Mouse (Mus musculus) CH12.LX (cell line): ENCODE measurements at regions not wholly inside any gene's neighbourhood (a gene's known extent, or its start where the extent isn't known, plus 50 kb on each side); places are given as distances from the start of the nearest gene placed in this dataset.
A peak's percentile ranks its signal among the peaks of the same experiment; 100 is the strongest.

Experiments used
- DNase-seq: peaks from one replicate; pipeline ENCODE4 v3.0.0-alpha.2; 2013; ENCODE audit errors: extremely low read depth
- H3K27ac ChIP-seq: 2 replicates; pipeline ENCODE4 v1.5.1; 2012; ENCODE audit warnings: low read depth, mild to moderate bottlenecking, control low read depth, moderate library complexity; ENCODE audit not compliant: insufficient read depth
- H3K27me3 ChIP-seq: replicated peaks from 2 replicates; pipeline ENCODE3; 2012; ENCODE audit warnings: inconsistent platforms
- H3K36me3 ChIP-seq, 2 experiments: replicated peaks in 1 of 2; 2 replicates each; pipeline versions ENCODE3 to v1.6.1; 2012; ENCODE audit warnings: inconsistent platforms in 1 of 2, low read length in 1 of 2, mild to moderate bottlenecking in 1 of 2, mixed read lengths in 1 of 2, moderate library complexity in 1 of 2; ENCODE audit not compliant: control insufficient read depth in 1 of 2, insufficient read depth in 1 of 2
- H3K4me1 ChIP-seq, 2 experiments: 2 replicates each; pipeline ENCODE4 v1.6.1; 2012; ENCODE audit warnings: inconsistent platforms in 1 of 2, moderate library complexity in 1 of 2; ENCODE audit not compliant: insufficient read depth in 2 of 2, control insufficient read depth in 1 of 2
- H3K4me2 ChIP-seq: 2 replicates; pipeline ENCODE4 v1.6.1; 2012; ENCODE audit warnings: low read depth, mild to moderate bottlenecking, control low read depth; ENCODE audit not compliant: poor library complexity, insufficient read depth, severe bottlenecking
- H3K4me3 ChIP-seq, 3 experiments: fragments of 150-350 bp in 1 of 3; sonication (generic) in 1 of 3; replicated peaks in 1 of 3; 2 replicates each; pipeline versions ENCODE3 to v1.5.1; 2011 to 2012; ENCODE audit warnings: low read depth in 2 of 3, low read length in 2 of 3, mild to moderate bottlenecking in 2 of 3, moderate library complexity in 2 of 3, control low read depth in 1 of 3, improper control_type of control experiment in 1 of 3, inconsistent platforms in 1 of 3, mixed read lengths in 1 of 3; ENCODE audit not compliant: poor library complexity in 1 of 3
- H3K79me2 ChIP-seq: replicated peaks from 2 replicates; pipeline ENCODE4 v1.6.1; 2012; ENCODE audit warnings: mild to moderate bottlenecking, moderate library complexity; ENCODE audit not compliant: control insufficient read depth, poor library complexity, insufficient read depth, severe bottlenecking; ENCODE audit errors: extremely low read depth
- H3K9ac ChIP-seq: 2 replicates; pipeline ENCODE4 v1.6.1; 2012; ENCODE audit warnings: low read depth, mild to moderate bottlenecking, control low read depth, moderate library complexity; ENCODE audit not compliant: insufficient read depth
- H3K9me3 ChIP-seq: replicated peaks from 2 replicates; pipeline ENCODE3; 2012; ENCODE audit warnings: low read length, inconsistent platforms, mixed read lengths
- BHLHE40 ChIP-seq: IDR thresholded peaks from 2 replicates; pipeline ENCODE4 v1.6.1; 2011; ENCODE audit warnings: mild to moderate bottlenecking, low read depth, low read length, improper control_type of control experiment
- CHD1 ChIP-seq: IDR thresholded peaks from 2 replicates; pipeline ENCODE4 v1.6.1; 2012; ENCODE audit warnings: low read depth, low read length, improper control_type of control experiment, inconsistent platforms
- CHD2 ChIP-seq: IDR thresholded peaks from 2 replicates; pipeline ENCODE4 v1.6.1; 2011; ENCODE audit warnings: low read length, improper control_type of control experiment
- CTCF ChIP-seq, 2 experiments: IDR thresholded peaks in 1 of 2; conservative IDR thresholded peaks in 1 of 2; 2 replicates each; pipeline ENCODE4 v1.5.1; 2011 to 2012; ENCODE audit warnings: low read depth in 2 of 2, low read length in 2 of 2, improper control_type of control experiment in 1 of 2, inconsistent platforms in 1 of 2, mild to moderate bottlenecking in 1 of 2, moderate library complexity in 1 of 2
- E2F4 ChIP-seq: IDR thresholded peaks from 2 replicates; pipeline ENCODE4 v1.6.1; 2011; ENCODE audit warnings: low read depth, low read length, improper control_type of control experiment; ENCODE audit not compliant: insufficient replicate concordance
- ELF1 ChIP-seq: IDR thresholded peaks from 2 replicates; pipeline ENCODE4 v1.6.1; 2014; ENCODE audit warnings: low read depth, mild to moderate bottlenecking, inconsistent platforms, low read length, improper control_type of control experiment
- EP300 ChIP-seq: IDR thresholded peaks from 2 replicates; pipeline ENCODE4 v1.6.1; 2011; ENCODE audit warnings: low read length, improper control_type of control experiment
- ETS1 ChIP-seq: conservative IDR thresholded peaks from 2 replicates; pipeline ENCODE4 v1.6.1; 2012; ENCODE audit warnings: low read depth, mild to moderate bottlenecking, inconsistent platforms, low read length, improper control_type of control experiment, moderate library complexity
- GABPA ChIP-seq: IDR thresholded peaks from 2 replicates; pipeline ENCODE4 v1.6.1; 2012; ENCODE audit warnings: low read depth, low read length, improper control_type of control experiment, inconsistent platforms; ENCODE audit not compliant: insufficient replicate concordance
- HCFC1 ChIP-seq: IDR thresholded peaks from 2 replicates; pipeline ENCODE4 v1.6.1; 2012; ENCODE audit warnings: low read depth, mild to moderate bottlenecking, inconsistent platforms, low read length, improper control_type of control experiment
- IRF4 ChIP-seq: IDR thresholded peaks from 2 replicates; pipeline ENCODE4 v1.6.1; 2014; ENCODE audit warnings: low read depth, mild to moderate bottlenecking, inconsistent platforms, low read length, improper control_type of control experiment
- JUN ChIP-seq: IDR thresholded peaks from 2 replicates; pipeline ENCODE4 v1.6.1; 2011; ENCODE audit warnings: low read depth, mild to moderate bottlenecking, low read length, improper control_type of control experiment, moderate library complexity; ENCODE audit not compliant: insufficient read depth
- JUND ChIP-seq: conservative IDR thresholded peaks from 2 replicates; pipeline ENCODE4 v1.6.1; 2011; ENCODE audit warnings: low read depth, low read length, improper control_type of control experiment
- KAT2A ChIP-seq: IDR thresholded peaks from 2 replicates; pipeline ENCODE4 v1.6.1; 2012; ENCODE audit warnings: low read length, improper control_type of control experiment, inconsistent platforms; ENCODE audit not compliant: insufficient replicate concordance
- MAFK ChIP-seq: IDR thresholded peaks from 2 replicates; pipeline ENCODE4 v1.6.1; 2011; ENCODE audit warnings: low read length, improper control_type of control experiment; ENCODE audit not compliant: insufficient replicate concordance
- MAX ChIP-seq: IDR thresholded peaks from 2 replicates; pipeline ENCODE4 v1.6.1; 2011; ENCODE audit warnings: low read length, improper control_type of control experiment
- MAZ ChIP-seq: IDR thresholded peaks from 2 replicates; pipeline ENCODE4 v1.6.1; 2012; ENCODE audit warnings: low read depth, mild to moderate bottlenecking, inconsistent platforms, low read length, improper control_type of control experiment, moderate library complexity
- MEF2A ChIP-seq: IDR thresholded peaks from 2 replicates; pipeline ENCODE4 v1.6.1; 2014; ENCODE audit warnings: low read depth, mild to moderate bottlenecking, inconsistent platforms, low read length, improper control_type of control experiment, borderline replicate concordance
- MXI1 ChIP-seq: IDR thresholded peaks from 2 replicates; pipeline ENCODE4 v1.6.1; 2011; ENCODE audit warnings: mild to moderate bottlenecking, low read depth, low read length, improper control_type of control experiment
- MYC ChIP-seq: IDR thresholded peaks from 2 replicates; pipeline ENCODE4 v1.6.1; 2011; ENCODE audit warnings: low read depth, mild to moderate bottlenecking, improper control_type of control experiment, low read length
- NELFE ChIP-seq: IDR thresholded peaks from 2 replicates; pipeline ENCODE4 v1.6.1; 2011; ENCODE audit warnings: low read depth, low read length, improper control_type of control experiment
- NRF1 ChIP-seq: IDR thresholded peaks from 2 replicates; pipeline ENCODE4 v1.6.1; 2014; ENCODE audit warnings: low read depth, mild to moderate bottlenecking, inconsistent platforms, low read length, improper control_type of control experiment, moderate library complexity
- PAX5 ChIP-seq: IDR thresholded peaks from 2 replicates; pipeline ENCODE4 v1.6.1; 2012; ENCODE audit warnings: low read length, inconsistent platforms, mixed read lengths
- POLR2A ChIP-seq: IDR thresholded peaks from 2 replicates; pipeline ENCODE4 v1.6.1; 2011; ENCODE audit warnings: low read depth, mild to moderate bottlenecking, improper control_type of control experiment, low read length
- POLR2AphosphoS2 ChIP-seq: IDR thresholded peaks from 2 replicates; pipeline ENCODE4 v1.6.1; 2011; ENCODE audit warnings: low read depth, low read length, improper control_type of control experiment
- RAD21 ChIP-seq: IDR thresholded peaks from 2 replicates; pipeline ENCODE4 v1.6.1; 2011; ENCODE audit warnings: low read depth, mild to moderate bottlenecking, low read length, improper control_type of control experiment, moderate library complexity
- RCOR1 ChIP-seq: conservative IDR thresholded peaks from 2 replicates; pipeline ENCODE4 v1.6.1; 2012; ENCODE audit warnings: low read depth, mild to moderate bottlenecking, inconsistent platforms, low read length, improper control_type of control experiment
- SIN3A ChIP-seq: IDR thresholded peaks from 2 replicates; pipeline ENCODE4 v1.6.1; 2012; ENCODE audit warnings: low read length, improper control_type of control experiment, inconsistent platforms
- SMC3 ChIP-seq: IDR thresholded peaks from 2 replicates; pipeline ENCODE4 v1.6.1; 2011; ENCODE audit warnings: low read depth, low read length, improper control_type of control experiment
- TBP ChIP-seq: conservative IDR thresholded peaks from 2 replicates; pipeline ENCODE4 v1.6.1; 2011; ENCODE audit warnings: low read depth, low read length, improper control_type of control experiment
- TCF12 ChIP-seq: IDR thresholded peaks from 2 replicates; pipeline ENCODE4 v1.6.1; 2014; ENCODE audit warnings: low read depth, mild to moderate bottlenecking, inconsistent platforms, low read length, improper control_type of control experiment
- UBTF ChIP-seq: IDR thresholded peaks from 2 replicates; pipeline ENCODE4 v1.6.1; 2012; ENCODE audit warnings: low read depth, mild to moderate bottlenecking, inconsistent platforms, low read length, improper control_type of control experiment, moderate library complexity
- USF1 ChIP-seq: IDR thresholded peaks from 2 replicates; pipeline ENCODE4 v1.6.1; 2014; ENCODE audit warnings: low read depth, mild to moderate bottlenecking, inconsistent platforms, low read length, improper control_type of control experiment
- USF2 ChIP-seq: conservative IDR thresholded peaks from 2 replicates; pipeline ENCODE4 v1.6.1; 2011; ENCODE audit warnings: low read depth, low read length, improper control_type of control experiment
- ZC3H11A ChIP-seq: IDR thresholded peaks from 2 replicates; pipeline ENCODE4 v1.6.1; 2012; ENCODE audit warnings: low read depth, mild to moderate bottlenecking, inconsistent platforms, low read length, improper control_type of control experiment
- ZKSCAN1 ChIP-seq: IDR thresholded peaks from 2 replicates; pipeline ENCODE4 v1.6.1; 2012; ENCODE audit warnings: low read depth, inconsistent platforms, low read length, improper control_type of control experiment, borderline replicate concordance
- ZMIZ1 ChIP-seq: IDR thresholded peaks from 2 replicates; pipeline ENCODE4 v1.6.1; 2012; ENCODE audit warnings: low read depth, mild to moderate bottlenecking, inconsistent platforms, low read length, improper control_type of control experiment
- ZNF384 ChIP-seq: IDR thresholded peaks from 2 replicates; pipeline ENCODE4 v1.6.1; 2012; ENCODE audit warnings: low read depth, low read length, improper control_type of control experiment, inconsistent platforms
- dilution Hi-C: fragments of 300-500 bp; cut with MboI; formaldehyde crosslinking; loops from 2 replicates; pipeline ENCODE4 v1.14.3; 2020; ENCODE audit warnings: low sequenced_read_pairs; ENCODE audit not compliant: extremely low pct_unique_long_range_greater_than_20kb, extremely low pct_ligation_motif_present
- in situ Hi-C: fragments of 300-500 bp; cut with MboI; formaldehyde crosslinking; loops from 3 replicates; pipeline ENCODE4 v1.14.3; 2019; ENCODE audit warnings: low sequenced_read_pairs, low pct_ligation_motif_present, low pct_unique_long_range_greater_than_20kb, mixed read lengths

DNA sequence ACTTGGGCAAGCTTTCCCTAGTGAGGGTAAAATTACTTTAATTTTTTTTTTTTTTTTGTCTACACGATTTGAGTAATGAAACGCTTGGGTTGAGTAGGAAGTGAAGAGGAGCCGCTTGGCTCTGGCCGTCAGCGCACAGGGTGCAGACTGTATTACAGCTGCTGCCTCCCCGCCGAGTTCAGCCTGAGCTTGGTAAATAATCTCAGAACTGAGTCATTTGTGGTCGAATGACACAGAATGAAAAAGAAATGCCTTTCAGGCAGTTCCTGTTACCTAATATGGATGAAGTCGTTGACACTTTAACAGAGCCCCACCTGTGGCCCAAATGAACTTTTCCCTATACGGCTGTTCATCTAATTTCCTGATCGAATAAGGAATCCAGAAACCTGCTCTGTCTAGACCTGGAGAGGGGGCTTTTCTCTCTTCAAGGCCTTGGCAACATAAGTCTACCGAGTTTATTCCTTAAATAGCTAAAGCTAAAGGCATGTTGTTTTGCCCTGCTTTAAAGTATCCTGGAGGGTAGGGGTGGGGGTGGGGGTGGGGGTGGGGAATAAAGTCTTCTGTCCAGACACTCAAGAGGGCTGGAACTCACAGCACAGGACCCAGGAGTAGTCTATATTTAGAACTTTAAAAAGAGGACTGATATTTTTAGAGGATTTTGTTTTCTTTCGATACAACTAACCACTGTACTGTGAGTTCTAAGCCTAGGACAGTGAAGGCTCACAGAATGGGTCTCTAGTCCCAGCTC, 54.8 kb upstream of the Errfi1 start:
- H3K4me3 ChIP-seq: no peak overlapping the region
- in situ Hi-C loops (no loop called here), dilution Hi-C loops (no loop called here)
- no peaks in the 10 kb centered on the region for H3K79me2 ChIP-seq
- no peaks in the 10 kb centered on the region for H3K36me3 ChIP-seq
- no peak overlapping the region for H3K27ac ChIP-seq
- H3K27me3 ChIP-seq: no peaks in the 10 kb centered on the region
- DNase-seq: peak; percentile 94
- no peaks in the 10 kb centered on the region for H3K9me3 ChIP-seq
- peak overlapping the region; percentile 75 for H3K4me2 ChIP-seq
- peaks cover 3 to 18% of the 10 kb centered on the region in 2 experiments; a peak in 3 of 4 replicates for H3K4me1 ChIP-seq
- peak; percentile 37; the same call in 1 of the 2 replicates for TF ChIP-seq POLR2A
- TF ChIP-seq USF1: no peak
- peak; percentile 91 for TF ChIP-seq TCF12
- TF ChIP-seq ZMIZ1: no peak
- TF ChIP-seq UBTF: 0 out of 2 replicates have a peak, but pooled peaks have one; percentile 29
- TF ChIP-seq MAZ: peak; percentile 53; the same call in 1 of the 2 replicates
- TF ChIP-seq IRF4: peak; percentile 98
- TF ChIP-seq KAT2A: no peak
- TF ChIP-seq CHD2: peak; percentile 60
- peak; percentile 94 for TF ChIP-seq RCOR1
- TF ChIP-seq GABPA: no peak
- TF ChIP-seq JUND: peak; percentile 96
- TF ChIP-seq POLR2AphosphoS2: no peak
- no peak for TF ChIP-seq CTCF (conservative IDR thresholded peaks at IDR 0.05 in 1 of 2, IDR thresholded peaks at IDR 0.05 in 1 of 2; ENCODE audit: low read depth in 2 of 2, low read length in 2 of 2)
- TF ChIP-seq USF2: no peak
- TF ChIP-seq PAX5: no peak
- TF ChIP-seq SIN3A: no peak; the same call in 1 of the 2 replicates
- TF ChIP-seq ZKSCAN1: no peak
- no peak for TF ChIP-seq ZC3H11A
- TF ChIP-seq CHD1: no peak; the same call in 1 of the 2 replicates
- TF ChIP-seq E2F4: no peak
- 0 out of 2 replicates have a peak, but pooled peaks have one; percentile 41 for TF ChIP-seq TBP
- peak; percentile 94 for TF ChIP-seq ETS1
- peak; percentile 95 for TF ChIP-seq EP300
- TF ChIP-seq MYC: 0 out of 2 replicates have a peak, but pooled peaks have one; percentile 17
- no peak for TF ChIP-seq NRF1
- TF ChIP-seq NELFE: no peak; the same call in 1 of the 2 replicates
- no peak; the same call in 1 of the 2 replicates for TF ChIP-seq HCFC1
- no peak for TF ChIP-seq MXI1
- no peak for TF ChIP-seq SMC3
- TF ChIP-seq JUN: peak; percentile 95
- TF ChIP-seq MAX: no peak; the same call in 1 of the 2 replicates
- TF ChIP-seq BHLHE40: peak; percentile 90
- TF ChIP-seq MAFK: peak; percentile 65; the same call in 1 of the 2 replicates
- TF ChIP-seq RAD21: no peak
- TF ChIP-seq MEF2A: peak; percentile 88
- TF ChIP-seq ZNF384: peak; percentile 90
- TF ChIP-seq ELF1: peak; percentile 60
- H3K9ac ChIP-seq: peak overlapping the region; percentile 13; the same call in 1 of the 2 replicates
